Mouse (Mus musculus) stomach, adult 2 months (tissue): ENCODE measurements around the gene Srd5a3. TPM values are rescaled to one million over a fixed set of nuclear protein-coding genes. Genes with fewer than 3 reads are reported as not detected.

Experiments
- polyA plus RNA-seq: library from polyadenylated mRNA; depleted of rRNA; stranded (reverse); fragments of >200 nt; gene quantifications from 2 replicates; pipeline ENCODE4 v1.2.3, GENCODE M21; 2012; rRNA removed

Gene Srd5a3
- 51.1 and 161 TPM in 2 replicates for polyA plus RNA-seq

DNA sequence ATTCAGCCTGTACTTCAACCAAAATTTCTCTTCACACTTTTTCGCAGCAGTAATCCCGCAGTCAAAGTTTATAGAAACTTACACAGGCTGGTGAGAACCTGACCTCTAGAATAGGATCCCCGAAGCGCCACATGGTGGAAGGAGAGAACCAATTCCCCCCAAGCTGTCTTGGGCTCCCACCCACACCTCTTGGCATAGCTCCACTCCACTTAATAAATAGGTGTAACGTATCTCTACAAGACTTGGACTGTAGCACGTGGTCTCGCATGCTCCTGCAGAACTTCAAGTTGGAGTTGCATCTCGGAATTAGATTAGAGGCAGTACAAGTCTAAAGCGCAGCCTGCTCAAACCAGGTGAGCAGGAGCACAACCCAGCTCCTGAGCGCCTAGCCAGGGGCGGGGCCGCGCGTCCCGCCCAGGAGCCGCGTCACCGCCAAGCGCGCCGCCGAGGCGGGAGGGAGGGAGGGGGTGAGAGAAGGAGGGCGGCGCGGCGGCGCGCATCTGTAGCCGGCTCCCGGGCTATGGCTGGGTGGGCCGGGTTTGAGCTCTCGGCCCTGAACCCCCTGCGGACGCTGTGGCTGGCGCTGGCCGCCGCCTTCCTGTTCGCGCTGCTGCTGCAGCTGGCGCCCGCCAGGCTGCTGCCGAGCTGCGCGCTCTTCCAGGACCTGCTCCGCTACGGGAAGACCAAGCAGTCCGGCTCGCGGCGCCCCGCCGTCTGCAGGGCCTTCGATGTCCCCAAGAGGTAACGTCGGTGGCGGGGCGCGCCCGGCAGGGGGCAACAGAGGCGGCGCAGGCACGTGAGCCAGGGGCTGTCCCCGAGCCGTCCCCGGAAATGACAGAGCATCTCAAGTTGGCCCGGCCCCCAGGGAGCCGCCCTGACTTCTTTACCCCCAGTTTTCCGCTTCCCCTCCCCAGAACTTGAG is at the start of gene Srd5a3:
TSS of gene Srd5a3 (plus strand) at position 464 of the 922 bp plus-strand sequence.

GRCm38 (mm10) chr5:76183750-76184261 is 43.7 kb downstream of the Srd5a3 start, which contains the start of gene Tmem165:
Gene Tmem165, plus strand, starts transcription at chr5:76183880.

Other genes with a start within 250 kb of the Srd5a3 start
- 2.3 and 4.2 TPM in 2 replicates for gene Kdr, start 161.8 kb upstream of the Srd5a3 start, polyA plus RNA-seq
- 41.6 and 124 TPM in 2 replicates for gene Tmem165, start 43.6 kb downstream of the Srd5a3 start, polyA plus RNA-seq
- 3.5 and 5.4 TPM in 2 replicates for gene Clock, start 164.5 kb downstream of the Srd5a3 start, polyA plus RNA-seq
- gene Pdcl2, start 190.9 kb downstream of the Srd5a3 start, polyA plus RNA-seq, result not detected in 2 replicates
- gene Nmu, start 223.5 kb downstream of the Srd5a3 start, polyA plus RNA-seq, result 12.5 and 27.3 TPM in 2 replicates